Mouse (Mus musculus) testis, postnatal 14 days (tissue): ENCODE data around the gene Ttc34.

Source experiments
- DNase-seq: peaks from one replicate; pipeline ENCODE4 v3.0.0; 2021; ENCODE audit warnings: low spot score

The Ttc34 gene

DNA sequence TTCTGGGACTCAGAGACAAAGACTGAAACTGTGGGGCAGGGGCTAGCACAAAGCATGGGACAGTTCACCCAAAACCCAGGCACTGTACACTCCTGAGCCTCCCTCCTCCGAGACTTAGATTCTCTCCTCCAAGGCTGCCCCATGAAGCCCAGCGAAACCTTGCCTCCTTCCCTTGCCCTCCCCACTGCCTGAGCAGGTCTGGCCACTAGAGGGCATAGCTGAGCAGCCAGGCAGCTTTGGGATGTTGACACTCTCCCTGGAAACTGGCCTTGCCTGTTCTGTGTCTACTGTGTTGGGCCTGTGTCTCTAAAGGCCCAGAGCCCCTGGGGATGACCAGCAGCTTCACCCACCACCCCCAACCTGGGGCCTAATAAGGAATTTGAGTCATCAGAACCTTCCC, at the start of gene Ttc34:
Gene Ttc34, plus strand, starts transcription at position 290 of the 400 bp plus-strand sequence.
- DNase-seq = peak; percentile 33

DNA sequence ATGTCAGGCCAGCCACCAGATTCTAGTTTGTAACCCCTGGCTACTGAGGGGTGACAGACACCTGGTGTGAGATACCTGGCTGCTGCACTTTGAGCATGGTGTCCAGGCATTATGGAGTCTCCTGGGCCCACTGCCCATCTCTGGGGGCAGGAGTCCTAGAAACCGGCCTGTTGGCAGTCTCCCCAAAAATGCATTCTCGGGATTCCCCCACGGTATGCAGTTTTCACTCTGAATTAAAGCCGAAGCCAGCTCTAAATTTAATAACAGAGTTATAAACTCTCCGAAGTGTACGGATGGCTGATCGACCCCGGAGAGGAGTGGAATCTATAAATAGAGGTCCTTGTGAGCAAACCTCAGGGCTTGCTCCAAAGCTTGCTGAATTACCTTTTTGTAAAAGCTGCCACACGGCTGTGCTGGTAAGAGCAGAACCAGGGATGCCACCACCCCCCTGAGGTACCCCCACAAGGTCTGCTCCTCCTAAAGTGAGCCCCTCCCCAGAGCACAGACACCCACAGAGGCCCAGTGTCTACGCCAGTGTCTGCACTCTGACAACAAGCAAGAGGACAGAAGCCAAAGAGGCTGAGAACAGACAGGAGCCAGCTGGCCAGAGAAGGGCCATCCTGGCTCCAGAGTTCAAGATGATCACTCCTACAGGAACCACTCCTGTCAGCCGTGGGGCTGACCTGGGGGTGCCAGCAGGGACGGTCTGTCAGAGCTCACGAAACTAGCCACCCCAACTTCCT, 49.1 kb upstream of the Ttc34 start:
- no peak for DNase-seq

DNA sequence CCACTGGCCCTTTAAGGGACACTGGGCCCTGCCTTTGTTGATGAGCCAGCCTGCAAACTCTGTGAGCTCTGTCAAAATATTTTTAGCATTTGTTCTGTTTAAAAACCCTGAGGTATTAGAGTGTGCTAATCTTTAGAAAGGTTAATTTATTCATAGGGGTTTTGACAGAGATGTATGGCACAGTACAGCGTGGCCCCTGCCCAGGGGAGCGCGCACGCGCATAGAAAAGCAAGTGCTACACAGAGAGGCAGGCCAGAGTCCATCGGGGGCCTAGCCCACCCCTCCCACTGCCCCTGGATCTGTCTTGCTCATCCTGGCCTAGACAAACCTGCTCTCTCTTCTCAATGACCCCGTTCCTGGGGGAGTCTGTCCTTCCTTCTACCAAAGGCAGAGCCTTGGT, 45.4 kb upstream of the Ttc34 start:
- no peak for DNase-seq

DNA sequence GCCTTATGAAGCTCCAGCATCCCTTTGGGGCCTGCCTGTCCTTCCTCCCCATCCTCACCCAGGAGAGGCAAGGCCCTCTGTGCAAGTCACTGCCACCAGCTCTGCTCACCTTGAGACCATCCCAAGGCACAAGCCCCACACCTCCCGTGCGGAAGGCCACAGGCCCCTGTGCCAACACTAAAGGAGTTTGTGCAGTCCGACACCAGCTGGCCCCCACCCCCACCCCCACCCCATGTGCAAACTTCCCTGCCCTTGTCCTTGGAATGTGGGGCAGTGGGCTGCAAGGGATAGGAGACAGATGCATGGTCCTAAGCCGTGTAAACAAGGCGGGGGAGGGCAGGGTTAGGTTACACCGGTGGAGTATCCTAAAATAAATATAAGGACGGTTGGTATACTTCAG, 43.8 kb upstream of the Ttc34 start:
- no peak for DNase-seq

DNA sequence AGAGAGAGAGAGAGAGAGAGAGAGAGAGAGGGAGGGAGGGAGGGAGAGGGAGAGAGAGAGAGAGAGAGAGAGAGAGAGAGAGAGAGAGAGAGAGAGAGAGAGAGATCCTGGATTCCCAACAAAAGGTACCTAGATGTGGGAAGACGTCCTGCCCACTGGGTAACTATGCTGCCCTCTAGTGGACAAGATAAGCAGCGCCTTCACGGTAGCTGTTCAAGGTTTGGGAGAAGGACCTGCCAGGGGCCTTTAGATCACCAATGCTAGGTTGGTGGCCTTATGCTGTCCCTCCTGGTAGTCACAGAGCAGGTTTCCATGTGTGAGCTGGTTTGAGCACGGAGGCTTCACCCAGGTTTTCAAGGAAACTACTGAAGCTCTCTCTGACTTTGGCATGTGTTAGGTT, 39.4 kb upstream of the Ttc34 start:
- peak; percentile 21 for DNase-seq

DNA sequence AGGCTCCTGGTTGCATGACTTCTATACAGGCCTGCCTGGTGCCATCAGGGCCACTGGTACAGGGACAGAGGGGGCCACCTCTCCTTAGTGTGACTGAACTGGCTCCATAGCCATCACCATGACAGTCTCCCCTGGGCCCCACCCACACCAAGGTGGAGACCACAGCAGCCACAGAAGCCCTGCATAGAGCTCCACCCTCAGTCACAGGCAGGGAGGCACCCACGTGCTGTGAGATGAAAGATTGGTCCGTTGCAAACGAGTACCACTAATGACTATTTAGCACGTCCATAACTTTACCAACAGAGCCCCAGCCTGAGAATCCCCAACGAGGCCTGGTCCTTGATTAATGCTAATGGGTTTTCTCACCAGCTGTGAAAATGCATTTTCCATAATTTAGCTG, 36.7 kb upstream of the Ttc34 start:
- DNase-seq = no peak

DNA sequence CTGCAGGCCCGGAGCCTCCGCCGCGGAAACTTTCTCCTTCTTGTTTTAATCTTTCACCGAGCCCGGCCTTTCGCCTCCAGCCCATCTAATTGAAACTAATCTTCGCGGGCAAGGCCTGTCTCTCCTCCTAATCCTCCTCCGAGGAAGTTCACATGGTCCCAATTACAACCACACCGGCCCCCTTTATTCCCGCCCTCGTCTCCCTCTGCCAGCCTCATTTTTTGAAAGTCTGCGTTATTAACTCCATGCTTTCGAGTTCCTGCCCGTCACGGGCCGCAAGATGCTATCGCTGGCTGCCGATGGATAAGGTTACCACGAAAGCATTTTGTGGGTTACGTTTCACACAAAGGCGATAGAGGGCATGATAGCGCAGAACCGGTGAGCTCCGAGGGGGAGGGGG, 35.0 kb upstream of the Ttc34 start:
- no peak for DNase-seq

DNA sequence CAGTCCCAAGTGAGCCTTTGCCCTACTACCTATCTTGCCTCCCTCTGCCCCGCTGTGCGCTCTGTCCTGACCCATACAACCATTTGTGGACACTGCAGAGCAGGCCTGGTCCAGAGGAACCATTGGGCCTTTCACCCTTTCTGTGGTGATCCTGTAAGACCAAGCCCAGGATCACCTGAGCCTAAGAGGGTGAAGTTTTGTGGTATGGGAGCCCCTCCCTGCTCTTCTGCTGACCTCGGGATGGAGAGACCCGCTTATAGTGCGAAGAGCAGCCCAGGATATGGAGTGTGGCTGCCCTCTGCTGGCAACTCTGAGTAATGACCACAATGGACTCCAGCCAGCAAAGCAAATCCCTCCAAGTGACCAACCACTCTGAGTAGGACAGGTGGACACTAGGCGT, 11.6 kb upstream of the Ttc34 start:
- no peak for DNase-seq

DNA sequence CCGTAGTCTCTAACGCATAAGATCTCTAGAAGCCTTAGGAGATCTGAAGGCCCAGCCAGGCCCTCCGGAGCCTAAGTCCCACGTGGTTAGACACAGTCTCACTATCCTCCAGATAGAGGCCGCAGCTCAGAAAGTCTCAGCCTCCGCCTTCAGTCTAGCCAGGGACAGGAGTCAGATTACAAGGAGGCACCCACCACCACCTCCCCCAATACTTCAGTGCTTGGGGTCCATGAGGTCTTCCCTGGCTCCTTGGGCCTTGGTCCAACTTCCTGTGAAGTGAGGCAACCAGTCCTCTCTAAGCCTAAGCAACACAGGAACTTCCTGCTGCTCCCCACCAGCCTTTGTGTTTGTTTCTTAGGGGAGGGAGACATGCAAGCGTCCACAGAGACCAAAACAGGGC, 11.0 kb upstream of the Ttc34 start:
- DNase-seq = no peak

DNA sequence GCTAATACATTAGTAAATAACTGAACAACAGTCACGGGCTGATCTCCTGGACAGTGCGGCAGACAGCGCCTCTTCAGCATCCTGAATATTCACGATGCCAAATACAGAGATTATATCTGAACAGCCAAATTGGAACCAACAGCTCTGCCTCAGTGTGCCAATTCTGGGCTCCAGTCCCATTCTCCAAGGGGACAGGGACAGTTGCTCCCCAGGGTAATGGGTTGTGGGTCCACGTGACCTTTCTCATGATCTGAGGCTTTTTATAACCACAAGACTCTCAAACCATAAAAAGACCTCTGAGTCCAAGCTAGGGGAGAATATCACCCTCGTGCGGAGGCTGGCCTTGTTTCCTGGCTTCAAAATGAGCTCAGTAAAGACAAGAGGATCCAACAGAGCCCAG, 10.1 kb upstream of the Ttc34 start:
- DNase-seq = no peak

DNA sequence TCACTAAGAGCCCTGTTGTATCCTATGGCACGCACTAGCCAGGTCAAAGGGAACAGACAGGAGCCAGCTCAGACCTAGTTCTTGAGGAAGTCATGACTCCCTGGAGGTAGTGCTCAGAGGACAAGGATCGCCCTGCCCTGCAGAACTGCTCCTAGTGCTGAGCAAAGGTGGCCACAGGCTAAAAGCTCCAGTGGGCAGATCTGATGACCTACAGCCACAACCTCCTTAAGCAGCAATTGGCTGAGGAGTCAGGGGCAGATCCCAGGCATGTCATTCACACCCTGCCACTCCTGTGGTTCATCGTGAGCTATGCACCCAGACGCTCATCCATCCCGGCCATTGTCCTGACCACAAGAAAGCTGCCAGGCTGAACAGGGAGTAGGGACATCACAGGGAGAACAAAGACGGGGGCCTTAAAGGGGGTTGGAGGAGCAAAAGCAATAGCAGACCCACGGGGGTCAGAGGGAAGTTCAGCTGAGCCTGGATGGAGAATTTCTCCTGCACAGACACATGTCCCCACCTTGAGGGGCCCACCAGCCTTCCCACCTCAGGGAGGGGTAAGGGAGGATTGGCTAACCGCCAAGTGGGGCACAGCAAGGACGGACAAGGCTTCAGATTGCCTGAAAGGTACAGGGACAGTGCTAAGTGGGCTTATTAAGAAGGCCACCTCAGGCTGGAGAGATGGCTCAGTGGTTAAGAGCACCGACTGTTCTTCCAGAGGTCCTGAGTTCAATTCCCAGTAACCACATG, 9.2 kb upstream of the Ttc34 start:
- DNase-seq = no peak

DNA sequence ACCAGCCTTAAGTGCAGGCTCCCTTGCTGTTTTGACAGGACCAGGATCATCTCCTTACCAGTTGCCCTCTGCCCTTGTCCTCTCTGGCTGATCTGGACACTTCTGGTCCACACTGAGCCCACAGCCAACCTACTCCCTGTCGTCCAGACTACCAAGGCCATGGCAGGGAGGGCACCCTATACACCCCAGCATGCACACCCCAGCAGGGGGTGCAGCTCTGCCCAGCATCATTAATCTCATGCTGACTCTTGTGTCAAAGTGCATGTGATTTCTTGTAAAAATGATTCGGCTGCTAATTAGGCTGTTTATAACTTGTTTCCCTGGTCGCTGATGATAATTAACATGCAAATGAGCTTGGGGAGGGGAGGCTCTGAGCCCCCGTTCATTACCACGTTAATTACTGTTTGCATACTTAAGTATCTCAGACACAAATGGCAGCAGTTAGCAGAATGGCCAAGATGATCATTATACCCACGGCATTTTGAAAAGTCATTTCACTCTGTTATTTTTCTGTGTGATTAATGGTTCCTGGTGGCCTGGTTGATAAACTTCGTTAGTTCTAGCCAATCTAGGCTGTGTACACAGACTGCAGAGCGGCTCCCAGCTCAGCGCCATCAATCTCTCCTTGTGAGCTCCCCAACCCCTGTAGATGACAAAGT, 5.2 kb upstream of the Ttc34 start:
- no peak for DNase-seq

DNA sequence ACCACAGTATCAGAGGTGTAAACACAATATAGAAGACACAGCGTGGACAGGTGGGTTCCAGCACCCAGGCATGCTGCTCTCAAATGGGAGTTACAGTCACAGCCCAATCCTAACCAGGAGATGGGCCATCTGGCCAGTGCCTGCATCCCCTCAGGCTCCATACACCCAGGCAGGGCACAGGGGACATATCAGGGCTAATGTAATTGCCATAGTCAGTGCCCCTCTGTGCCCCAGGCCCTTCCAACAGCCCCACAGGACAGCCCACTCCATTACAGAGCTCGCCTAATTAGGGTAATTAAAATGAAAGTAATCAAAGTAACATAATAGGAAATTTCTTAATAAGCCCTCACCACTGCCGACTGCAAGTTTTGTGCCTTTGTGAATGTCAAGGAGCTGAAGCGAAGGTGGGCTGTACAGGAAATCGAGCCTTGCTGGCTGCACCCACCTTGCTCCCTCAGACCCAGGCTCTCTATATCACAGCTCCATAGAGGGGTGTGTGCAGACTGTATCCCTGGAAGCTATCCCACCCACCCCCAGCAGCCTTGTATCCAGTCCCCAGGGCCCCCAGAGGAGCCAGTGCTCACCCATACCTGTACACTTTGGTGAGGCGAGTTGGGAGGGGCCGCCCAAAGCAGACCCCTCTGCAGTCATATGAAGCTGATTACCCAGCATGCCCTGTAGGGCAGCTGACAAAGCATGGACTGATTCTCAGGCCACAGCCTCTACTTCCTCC, 910 bp upstream of the Ttc34 start:
- DNase-seq = no peak

DNA sequence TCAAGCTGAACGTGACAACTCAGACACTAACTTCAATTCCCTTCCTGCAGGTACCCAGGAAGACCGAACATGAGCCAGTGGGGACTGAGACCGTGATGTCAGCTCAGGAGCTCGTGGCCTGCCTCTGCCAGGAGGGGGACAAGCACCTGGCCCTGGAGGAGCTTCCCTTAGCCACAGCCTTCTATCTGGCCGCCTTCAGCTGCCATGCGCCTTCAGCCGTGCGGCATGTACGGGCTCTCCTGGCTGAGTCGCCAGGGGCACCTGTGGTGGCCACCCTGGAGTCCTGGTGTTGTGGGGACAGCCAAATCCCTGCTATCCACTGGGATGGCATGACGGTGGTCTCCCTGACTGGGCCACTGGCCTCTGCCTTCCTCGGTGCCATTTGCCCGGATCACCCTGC, 1.5 kb downstream of the Ttc34 start:
- no peak for DNase-seq

DNA sequence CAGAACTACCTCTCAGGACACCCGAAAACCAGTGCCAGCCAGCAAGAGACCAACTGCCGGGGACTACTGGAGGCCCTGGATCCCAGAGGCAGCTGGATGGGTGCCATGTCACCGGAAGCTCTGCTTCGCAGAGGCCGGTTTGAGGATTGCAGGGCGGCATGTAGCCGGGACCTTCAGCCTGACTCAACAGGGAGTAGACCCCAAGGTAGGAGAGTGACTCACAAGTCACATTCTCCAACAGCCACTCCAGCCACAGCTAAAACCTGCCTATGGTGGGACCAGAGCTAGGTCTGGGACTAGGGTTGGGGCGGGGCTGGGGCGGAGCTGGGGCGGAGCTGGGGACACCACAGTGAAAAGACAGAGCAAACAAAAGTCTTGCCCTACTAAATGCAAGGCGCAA, 2.1 kb downstream of the Ttc34 start:
- no peak for DNase-seq

DNA sequence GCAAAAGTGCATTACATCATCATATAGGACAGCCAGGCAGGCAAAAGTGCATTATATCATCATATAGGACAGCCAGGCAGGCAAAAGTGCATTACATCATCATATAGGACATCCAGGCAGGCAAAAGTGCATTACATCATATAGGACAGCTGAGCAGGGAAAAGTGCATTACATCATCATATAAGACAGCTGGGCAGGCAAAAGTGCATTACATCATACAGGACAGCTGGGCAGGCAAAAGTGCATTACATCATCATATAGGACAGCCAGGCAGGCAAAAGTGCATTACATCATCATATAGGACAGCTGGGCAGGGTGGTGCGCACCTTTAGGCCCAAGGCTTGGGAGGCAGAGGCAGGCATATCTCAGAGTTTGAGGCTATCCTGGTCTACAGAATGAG, 15.4 kb downstream of the Ttc34 start:
- DNase-seq = no peak

DNA sequence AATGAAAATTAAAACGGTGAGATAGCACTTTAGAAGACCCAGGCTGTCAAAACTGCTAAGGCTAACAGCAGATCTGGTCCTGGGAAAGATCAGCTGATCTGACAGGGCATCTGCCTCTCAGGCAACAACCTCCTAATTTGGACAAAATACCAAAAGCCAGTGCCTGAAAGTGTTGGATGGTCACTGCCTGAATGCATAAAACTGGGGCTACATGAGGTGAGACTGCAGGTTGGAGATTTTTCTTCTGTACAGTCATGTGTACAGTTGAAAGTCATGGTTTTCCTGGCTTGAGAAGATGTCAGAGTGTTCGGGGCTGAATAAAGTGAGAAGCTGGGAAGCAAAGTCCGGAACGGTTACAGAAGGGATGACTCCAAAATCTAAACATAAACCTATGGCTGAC, 16.6 kb downstream of the Ttc34 start:
- no peak for DNase-seq

DNA sequence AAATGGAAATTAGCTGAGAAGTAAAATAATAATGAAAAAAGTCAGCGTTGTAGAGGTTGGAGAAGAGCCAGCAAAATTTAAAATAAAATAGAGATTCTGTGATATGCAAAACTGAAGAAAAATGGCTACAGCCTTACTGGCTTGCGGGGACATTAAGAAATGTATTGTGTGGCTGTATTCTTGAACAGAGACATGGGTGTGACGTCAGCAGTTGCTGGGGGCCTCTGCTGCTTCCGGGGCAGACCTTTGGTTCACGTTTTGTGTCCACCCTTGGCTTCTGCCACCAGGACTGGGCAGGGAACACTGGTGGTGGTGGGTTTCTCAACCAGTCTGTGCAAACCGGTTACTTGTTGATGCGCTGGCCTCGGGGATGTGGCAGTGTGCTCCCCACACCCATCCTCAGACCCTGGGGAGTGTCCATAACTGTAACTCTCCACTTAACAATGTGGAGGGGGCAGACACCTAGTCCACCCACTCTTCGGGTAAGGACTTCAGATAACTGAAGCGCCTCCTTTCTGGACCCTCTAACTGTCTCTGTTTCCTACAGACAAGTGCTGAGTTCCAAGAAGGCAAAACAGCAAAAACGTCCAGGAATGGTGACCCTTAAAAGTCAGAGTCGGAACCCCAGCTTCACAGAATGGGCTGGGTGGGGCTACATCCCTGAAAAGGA, 17.6 kb downstream of the Ttc34 start:
- DNase-seq = no peak

DNA sequence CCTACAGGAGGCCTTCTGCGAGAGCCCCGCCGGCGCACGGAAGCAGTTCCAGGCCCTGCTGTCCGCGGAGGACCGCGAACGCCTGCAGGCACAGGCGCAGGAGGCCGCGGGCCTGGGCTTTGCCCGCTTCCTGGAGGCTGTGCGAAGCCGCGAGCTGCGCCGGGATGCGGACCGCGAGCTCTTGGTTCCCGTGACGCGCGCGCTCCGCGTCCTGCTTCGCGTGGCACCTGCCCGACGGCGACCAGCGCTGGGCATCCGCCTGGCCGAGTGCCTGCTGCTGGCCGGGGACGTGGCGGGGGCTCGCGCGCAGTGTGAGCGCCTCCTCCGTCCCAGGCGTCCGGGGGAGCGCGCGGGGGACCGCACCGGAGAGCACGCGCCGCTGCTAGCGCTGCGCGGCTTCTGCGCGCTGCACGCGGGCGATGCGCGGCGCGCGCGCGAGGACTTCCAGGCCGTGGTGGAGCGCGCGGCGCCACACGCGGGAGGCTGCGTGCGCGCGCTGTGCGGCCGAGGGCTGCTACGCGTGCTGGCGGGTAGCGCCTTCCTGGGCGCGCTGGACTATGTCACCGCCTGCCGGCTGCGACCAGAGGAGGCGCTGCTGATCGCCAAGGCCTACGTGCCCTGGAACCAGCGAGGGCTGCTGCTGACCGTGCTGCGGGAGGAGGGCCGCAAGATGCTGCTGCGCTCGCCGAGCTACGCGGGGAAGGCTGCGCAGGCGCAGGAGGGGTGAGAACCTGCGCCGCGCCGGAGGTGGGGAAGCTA, 18.6 kb downstream of the Ttc34 start:
- DNase-seq = peak; percentile 77

DNA sequence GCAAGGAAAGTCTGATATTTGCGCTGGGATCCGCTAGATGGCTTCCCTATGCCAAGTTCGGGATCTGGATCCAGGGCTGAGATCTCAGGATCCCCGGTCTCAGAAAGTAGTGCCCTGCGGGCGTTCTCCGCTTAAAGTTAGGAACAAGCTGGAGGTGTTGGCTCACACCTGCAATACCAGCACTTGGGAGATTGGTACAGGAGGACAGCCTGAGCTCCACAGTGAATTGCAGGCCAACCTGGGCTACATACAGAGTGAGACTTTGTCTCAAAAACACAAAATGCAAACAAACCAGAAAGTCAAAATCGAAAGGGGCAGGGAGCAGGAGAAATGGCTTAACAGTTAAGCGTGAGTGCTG, 19.2 kb downstream of the Ttc34 start:
- no peak for DNase-seq

DNA sequence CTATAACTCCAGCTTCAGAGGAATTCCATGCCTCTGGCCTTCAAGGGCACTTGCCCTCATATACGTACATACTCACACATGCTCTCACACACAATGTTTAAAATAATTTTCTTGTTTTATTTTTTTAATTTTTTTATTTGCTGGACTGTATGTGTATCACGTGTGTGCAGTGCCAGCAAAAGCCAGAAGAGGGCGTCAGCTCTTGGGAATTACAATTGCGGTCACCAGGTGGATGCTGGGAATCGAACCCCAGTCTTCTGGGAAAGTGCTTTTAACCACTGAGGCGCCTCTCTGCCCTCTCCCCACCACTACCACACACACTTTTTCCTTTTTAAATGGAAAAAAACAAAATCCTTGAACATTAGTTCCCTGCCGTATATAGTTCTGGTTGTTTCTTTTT, 19.6 kb downstream of the Ttc34 start:
- DNase-seq = peak; percentile 61
